Mouse (Mus musculus) ES-Bruce4 (cell line): ENCODE measurements around the gene Col18a1.

Experiments
- CTCF ChIP-seq: IDR thresholded peaks from one replicate; pipeline ENCODE4 v1.8.1; 2011; ENCODE audit warnings: low read depth, low read length
- EP300 ChIP-seq: IDR thresholded peaks from 2 replicates; pipeline ENCODE4 v1.6.1; 2011; ENCODE audit warnings: low read depth, low read length; ENCODE audit not compliant: insufficient read depth

DNA sequence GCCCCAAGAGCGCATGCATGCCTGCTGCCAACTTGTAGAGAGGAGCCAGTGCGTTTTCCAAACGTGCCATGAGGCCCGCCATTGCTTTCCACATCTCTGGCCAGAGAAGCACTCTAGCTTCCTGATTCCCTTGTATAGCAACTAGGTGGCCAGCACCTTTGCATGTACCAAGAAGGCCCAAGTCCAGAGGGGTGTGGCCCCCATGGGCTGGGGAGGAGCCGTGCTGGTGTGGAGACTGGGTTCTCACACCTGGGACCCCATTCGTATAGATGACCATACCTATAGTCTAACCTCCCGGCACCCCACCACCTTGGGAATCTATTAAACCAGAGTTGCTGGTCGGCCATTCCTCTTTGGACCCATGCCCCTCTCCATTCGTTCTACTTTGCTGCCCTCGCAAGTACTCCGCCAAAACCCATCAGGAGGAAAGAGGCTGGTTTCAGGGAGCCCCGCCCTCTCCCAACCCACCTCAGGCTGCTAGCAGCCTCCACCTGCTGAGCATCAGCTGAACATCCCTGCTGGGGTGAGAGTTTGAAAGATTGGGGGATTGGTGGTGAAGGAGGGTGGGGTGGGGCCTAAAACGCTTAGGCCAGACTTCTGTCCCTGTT lies 134.5 kb downstream of the Col18a1 start, which contains the start of gene Slc19a1:
- TF ChIP-seq CTCF (no peak), EP300 (no peak)
